Mouse (Mus musculus) frontal cortex, postnatal 36 days (tissue): ENCODE results near the gene Thtpa.

Source experiments
- DNase-seq, 2 experiments: peaks; one replicate each; pipeline ENCODE4 v3.0.0; 2022; ENCODE audit warnings: low spot score in 2 of 2

Thtpa gene

DNA sequence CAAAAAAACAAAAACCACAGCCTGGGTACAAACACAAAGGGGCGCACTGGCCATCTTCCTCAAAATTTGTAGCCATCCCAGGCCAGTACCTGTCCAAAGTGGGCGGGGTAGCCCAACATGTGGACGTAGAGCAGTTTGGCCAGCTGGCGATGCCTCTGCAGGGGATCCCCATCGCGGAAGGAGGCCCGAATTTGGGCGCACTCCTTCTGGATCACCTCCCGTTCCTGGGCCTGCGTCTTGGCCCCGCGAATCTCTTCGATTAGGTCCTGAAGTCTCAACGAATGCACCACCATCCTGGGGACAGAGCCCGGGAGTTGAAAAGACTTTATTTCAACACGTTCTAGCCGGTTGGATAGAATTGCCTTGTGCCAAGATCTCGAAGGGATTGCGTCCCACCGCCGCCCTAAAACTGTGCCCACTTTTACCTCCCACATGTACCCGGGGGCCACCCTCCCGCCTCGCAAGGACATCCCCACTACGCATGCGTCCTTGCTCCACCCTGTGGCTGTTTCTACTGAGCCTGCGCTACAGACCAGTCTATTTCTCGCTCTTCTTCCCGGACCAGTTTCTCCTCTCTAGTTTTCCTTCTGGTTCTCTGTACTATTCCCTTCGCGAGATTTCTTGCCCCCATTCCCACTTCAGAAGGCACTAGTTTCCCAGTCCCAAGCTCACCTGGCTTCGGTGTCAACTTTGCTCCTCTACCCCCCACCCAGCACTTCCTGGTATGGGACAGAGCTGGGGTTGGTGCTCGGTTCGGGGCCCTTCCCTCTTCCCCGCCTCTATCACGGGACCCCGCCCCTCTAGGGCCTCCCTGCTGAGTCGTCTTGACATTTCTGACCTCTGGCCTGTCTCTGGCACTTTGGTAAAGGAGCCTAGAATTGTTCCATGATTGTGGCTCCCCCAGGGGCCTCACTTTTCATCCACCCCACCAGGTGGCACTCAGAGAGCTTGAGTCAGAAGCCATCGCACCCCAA is 11.5 kb downstream of the Thtpa start, which contains the start of gene Ap1g2:
Gene Ap1g2 (minus strand): TSS at position 758 of the 974 bp plus-strand sequence.
- DNase-seq: peak; percentile 90 to 91

DNA sequence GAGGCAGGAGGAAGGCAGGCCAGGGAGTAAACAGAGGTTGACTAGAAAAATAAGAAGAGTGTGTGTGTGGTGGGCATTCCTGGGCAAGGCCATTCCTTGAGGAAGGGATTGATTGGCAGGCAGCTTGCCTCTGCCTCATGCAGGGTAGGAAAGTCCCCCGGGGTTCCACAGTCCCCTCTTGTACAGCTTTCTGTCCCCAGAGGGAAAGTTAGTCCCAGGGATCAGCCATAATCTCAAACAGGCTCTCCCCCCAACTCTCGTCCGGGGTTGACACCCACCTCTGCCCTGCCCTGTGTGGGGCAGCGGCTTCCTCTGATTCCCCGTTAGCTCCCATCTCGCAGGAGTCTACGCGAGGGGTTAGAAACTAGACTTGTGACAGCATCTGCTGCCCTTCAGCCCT is 12.4 kb downstream of the Thtpa start:
- no peak for DNase-seq

DNA sequence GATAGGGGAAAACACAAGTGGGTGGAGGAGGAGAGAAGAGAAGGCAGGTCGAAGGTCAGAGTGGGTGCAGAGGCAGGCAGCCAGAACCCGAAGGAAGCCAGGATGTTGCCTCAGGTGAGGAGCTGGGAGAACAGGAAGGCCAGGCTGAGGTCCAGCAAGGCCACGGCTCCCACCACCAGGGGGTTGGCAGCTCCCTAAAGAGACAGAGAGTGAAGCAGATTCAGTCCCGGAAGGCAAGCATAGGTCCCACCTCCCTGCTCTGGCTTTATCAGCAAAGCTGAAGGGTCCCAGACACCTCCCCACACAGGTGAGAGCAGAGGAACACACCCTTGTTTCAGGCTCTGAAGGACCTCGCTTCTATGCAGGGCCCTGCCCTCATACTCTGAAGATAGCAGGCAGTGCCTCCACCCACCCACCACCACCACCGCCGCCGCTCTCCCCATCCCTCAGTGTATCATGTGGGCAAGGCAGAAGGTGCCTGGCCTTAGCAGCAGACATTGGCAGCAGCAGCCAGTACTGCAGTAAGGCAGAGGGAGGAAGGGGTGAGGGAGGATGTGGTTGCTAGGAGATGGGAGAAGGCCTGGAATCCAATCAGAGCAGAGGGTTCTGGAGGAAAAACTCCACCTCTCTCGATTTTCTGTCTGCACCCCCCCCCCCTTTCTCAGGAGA is 13.8 kb downstream of the Thtpa start:
- peak; percentile 79 to 85 for DNase-seq

DNA sequence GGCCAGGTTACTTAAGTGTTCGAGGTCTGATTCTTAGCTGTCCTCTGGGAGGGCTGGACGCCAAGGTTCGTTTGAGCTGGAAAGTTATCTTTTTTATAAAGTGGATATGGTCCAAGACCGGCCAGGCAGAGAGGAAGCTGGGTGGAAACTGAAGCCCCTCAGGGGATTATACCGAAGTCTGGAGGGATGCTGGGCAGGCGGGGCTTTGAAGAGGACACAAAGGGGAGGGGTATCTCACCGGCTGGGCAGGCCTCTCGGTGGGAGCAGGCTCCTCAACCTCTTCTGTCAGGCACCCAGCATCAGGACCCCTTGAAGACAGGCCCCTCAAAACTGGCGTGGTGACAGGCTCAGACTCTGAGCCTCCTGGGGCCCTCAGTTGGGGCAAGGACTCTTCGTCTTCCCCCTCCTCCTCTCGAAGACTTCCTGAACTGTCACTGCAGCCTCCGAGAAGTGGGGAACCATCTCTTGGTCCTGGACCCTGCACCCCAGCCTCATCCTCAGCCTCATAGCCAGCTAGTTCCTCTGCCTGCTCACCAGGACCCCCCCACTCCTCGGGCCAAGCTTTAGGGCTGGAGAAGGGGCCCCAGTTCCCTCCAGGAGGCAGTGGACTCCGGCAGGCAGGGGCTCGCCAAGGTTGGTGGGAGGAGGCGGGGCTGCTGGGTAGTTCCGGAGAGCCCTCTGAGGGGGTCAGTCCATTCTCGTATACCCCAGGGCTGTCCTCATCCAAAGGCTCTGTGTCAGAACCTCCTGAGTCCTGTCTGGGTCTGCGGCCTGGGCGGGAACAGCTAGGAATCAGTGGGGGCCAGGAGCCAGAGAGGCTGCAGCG is 14.7 kb downstream of the Thtpa start:
- DNase-seq: no peak

DNA sequence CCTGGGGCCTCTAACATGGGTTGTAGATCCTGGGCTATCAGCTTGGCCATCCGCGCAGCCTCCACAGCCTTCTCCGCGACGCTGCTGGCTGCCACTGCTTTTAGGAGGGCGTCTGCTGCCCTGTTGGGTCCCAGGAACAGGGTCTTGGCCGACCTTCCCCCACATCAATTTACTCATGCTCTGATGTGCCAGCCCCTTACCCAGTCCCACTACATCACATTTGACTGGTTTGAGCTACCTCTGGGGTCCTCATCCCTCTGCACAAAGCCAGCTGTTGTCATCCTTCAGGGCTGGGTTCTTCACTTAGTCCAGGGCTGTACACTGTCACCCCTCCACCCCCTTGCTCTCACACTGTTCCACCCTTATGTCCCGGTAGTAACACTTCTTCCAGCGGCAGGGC is 15.5 kb downstream of the Thtpa start:
- DNase-seq: no peak

DNA sequence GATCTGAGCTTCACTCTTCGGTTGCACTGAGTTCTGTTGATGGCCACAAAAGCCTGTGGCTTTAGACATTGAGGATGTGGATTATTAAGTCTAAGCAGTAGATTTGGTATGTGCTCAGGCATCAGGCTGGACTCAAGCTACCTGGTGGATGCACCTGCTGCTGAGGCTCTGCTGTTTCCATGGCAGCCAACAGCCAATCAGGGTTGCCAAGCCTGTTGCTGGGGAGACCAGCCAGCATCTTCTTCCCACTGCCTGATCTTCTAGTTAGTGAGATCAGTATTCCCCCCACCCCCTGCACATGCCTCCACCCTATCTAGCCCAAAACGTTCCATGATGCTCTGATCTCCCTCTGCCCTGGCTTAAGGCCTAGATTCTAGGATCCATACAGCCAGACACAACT is 17.1 kb downstream of the Thtpa start:
- DNase-seq: peak in 1 of 2 experiments; percentile 71

DNA sequence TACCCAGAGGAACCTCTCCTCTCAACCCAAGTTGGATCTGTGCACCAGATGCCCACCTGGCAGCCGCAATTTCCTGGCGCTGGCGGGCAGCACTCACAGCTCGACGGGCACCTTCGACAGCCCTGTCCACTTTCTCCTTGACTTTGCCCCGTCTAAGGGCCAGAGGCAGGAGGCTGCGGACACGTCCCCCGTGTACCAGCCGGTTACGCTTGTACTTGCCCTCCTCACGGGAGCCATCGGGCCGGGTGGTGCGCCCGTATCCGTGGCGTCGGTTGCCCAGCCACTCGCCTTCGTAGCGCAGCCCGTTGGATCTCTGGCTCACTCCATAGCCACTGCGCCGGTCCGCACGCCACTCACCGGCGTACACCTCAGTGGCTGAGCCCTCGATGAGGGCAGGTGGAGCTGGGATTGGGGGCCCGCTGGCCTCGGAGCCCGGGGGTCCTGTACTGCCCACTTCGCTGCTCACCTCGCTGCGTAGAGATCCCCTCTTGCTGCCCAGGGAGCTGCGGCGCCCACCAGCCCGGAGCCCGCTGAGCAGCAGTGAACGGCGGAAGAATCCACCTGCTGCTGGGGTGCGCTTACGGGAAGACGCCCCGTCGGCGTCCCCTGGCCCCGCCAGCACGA is 18.9 kb downstream of the Thtpa start:
- DNase-seq: no peak

DNA sequence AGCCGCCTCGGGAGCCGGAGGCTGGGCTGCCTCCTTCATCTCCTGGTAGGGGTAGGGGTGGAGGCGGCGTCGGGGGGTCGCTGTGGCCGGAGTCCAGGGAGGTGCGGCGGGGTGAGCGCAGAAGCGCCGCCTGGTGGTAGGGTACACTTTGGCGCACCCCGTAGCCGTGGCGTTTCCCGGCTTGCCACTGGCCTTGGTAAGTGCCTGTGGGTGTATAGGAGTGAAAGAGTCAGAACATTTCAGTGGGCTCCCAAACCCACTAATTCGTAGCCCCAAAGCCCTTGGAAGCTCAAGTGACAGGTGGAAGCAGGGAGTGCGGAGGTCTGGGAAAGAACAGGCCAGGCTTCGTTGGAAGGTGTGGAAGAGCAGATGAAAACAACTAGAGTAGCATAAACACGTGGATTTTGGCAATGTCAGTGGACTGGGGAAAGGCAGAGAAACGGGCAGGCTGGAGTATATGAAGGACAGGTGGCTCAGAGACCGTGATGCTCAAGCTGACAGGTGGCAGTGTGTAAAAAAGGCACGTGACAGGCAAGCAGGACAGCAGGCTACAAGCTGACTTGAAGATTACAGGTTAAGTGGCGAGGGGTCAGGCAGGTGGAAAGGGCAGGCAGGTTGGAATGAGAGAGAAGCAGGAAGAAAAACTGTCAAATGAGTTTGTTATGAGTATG is 19.5 kb downstream of the Thtpa start:
- DNase-seq: peak; percentile 55 to 59

DNA sequence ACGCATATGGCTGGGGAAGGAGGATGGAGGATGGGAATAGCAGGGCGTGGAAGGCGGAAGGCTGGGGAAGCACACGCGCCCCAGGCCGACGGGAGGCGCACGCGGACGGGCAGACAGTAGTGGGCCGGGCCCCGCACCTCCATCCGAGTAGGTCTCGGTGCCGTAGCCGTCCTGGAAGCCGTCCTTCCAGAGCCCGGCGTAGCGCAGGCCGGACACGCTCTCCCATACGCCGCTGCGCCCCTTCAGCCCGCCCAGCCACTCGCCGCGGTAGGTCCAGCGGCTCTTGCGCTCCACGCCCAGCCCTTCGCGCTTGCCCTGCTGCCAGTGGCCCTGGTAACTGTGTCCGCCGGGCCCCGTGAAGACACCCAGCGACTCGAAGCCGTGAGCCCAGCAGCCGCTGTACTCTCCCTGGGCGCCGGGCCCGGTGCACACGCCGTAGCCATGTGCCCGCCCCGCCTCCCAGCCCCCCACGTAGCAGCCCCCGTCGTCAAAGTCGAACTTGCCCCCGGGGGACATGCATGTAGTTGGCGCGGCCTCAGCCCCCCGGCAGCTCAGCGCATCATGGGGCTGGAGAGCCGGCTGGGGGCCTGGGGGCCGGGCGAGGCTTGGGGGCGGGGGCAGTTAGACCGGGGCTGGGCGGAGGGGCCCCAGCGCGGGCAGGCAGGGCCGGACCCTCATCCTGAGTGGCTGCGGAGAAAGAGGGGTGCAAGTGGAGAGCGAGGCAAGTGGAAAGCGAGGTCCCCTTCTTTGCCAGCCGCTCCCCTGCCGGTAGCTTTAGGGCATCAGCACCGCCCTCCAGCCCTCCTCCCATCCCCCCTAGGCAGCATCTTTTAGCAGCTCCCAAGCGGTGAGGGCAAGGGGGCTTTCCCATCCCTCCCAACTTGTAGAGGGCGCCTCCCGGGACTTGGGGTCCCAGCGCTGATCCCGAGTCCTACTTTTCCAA is 20.4 kb downstream of the Thtpa start:
- peak; percentile 60 to 64 for DNase-seq

DNA sequence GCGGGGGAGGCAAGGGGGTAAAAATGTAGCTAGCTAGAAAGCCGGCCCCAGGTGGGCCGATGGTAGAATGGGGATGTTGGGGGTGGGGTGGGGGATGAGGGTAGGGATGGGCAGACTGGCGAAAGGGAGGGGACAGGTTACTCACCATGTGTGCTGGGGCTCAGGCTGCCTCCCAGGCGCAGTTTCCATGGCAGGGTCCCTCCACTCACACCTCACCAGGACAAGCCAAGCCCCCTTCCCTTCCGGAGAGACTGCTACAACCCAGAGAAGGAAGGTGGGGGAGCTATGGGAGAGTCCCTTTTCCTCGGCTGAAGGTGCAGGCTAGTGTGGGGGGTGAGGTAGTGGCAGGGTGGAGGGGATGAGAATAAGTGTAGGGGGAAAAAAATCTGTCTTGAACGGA is 21.3 kb downstream of the Thtpa start:
- DNase-seq: peak in 1 of 2 experiments; percentile 40

DNA sequence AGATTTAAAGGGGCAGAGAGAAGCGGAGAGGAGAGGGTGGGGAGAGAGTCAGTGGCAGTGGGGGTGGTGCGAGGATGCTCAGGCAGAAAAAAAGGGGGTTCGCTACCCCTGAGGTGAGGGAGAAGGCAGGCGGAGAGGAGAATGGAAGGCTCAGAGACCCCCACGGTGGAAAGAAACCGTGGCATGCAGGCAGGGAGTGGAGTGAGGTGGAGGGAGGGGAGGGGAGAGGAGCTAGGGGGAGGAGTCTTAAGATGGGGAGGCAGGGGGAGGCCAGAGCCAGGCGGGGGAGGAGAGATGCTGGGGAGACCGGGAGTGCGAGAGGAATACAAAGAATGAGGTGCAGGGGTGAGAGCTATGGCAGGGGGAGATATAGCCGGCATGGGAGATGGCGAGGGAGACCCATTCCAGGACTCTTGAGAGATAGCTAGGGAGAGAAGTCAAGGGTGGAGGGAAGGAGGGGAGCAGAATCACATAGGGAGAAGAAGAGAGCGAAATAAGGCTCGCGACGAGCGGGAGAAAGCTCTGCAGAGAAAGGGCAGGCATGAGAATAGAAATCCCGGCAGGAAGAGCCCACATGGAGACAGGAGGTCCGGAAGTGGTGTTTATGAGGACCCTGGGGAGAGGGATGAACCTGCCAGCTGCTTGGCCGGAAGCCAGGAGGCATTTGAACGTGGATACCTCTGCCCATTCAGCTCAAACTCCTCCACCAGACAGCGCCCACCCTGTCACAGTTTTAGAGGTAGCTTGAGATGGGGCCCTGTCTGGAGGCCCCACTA is 22.0 kb downstream of the Thtpa start, which contains the start of gene Jph4:
Gene Jph4 (minus strand): TSS at position 511 of the 776 bp plus-strand sequence.
- DNase-seq: peak; percentile 77

DNA sequence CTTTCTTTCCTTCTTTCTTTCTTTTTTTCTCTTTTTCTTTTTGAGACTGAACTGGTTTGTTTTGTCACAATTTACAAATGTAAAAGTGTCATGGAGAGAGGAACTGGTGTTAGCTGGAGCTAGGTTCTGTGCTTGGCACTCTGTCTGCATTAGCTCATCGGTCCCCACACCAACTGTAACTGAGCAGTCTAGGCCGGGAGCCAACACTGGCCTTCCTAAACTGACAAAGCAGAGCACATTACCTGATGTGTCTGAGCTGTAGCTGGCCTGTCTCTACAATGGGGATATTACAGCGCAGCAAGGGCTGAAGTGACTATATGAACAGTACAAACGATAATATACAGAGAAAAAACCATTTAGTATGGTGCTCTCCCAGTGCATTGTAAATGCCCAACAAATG is 24.3 kb downstream of the Thtpa start:
- DNase-seq: no peak

DNA sequence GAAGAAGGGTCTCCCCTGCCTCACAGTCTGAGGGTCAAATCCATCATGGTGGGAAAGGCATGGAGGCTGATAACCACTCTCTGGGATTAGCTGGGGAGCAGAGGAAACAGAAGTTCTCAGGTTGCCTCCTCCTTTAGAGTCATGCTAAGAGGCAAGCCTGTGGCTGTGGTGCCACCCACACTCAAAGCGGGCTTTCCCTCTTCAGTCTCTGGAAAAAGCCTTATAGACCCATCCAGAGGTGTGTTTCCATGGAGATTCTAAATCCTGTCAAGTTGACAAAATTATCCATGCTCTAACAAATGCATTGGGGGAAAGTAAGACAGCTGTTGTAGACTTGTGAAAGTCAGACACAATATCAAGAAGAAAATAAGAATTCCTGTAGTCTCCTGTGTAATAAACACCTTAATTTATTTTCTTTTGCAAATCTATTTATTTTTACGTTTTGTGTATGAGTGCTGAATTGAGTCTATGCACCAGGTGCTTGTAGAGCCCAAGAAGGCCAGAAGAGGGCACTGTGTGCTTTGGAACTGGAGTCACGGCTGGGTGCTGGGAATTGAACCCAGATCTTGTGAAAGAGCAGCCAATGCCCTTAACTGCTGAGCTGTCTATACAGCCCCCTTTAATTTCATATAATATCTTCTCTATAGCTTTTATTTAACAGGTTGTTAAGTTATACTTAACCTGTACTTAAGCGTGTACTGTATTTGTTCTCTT is 25.0 kb downstream of the Thtpa start:
- peak in 1 of 2 experiments; percentile 47 for DNase-seq

DNA sequence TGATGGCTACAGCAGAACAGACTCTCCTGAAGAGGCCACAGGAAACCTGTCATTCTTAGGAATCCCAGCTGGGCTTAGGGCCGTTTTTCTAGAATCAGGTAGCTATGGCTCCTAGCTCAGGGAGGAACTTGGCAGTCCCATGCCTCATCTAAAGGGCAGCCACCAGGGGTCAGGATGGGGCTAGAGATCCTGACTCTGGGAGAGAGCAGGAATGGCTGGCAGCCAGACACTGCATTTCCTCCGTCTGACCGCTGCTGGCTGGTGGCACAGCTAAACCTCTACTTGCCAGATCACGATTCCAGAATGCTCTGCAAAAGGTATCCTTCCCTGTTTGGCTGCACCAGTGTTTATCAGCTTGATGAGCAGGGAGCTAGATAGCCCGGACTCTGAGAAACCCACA is 27.4 kb downstream of the Thtpa start:
- peak; percentile 54 to 57 for DNase-seq

DNA sequence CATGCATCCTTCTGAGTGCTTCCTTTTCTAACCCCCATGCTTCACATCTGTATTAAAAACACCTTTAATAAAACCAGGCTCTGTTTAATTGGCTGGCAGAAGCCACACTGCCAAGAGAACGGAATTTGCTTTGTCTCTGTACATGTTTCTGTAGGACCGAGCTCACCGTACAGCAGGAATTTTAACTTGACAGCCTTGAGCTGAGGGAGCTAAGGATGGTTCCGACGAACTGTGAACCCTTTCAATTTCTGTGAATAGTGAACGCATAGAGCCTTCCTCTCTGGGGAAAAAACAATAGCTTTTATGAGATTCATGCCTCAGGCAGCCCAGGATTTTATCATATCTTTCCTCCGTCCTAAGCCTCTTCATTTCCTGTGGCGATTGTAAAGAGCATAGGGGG is 27.8 kb downstream of the Thtpa start:
- DNase-seq: no peak

DNA sequence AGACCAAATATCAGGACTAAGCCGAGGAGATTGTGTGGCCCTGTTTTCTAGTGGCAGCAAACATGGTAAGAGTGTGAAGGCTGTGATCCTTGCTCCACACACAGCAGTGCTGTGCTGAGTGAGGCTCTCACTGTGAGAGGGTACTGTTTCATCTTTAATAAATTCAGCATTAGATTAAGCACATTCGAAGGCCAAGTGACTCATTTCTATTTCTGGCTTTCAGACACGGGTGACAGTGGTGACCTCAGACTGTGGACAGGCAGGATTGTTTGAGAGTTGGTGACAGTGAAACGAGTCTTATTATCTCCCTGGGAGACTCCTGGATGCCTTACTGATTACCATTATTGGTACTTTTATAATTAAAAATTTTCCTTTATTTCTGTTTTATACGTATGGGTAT is 31.1 kb downstream of the Thtpa start:
- no peak for DNase-seq

DNA sequence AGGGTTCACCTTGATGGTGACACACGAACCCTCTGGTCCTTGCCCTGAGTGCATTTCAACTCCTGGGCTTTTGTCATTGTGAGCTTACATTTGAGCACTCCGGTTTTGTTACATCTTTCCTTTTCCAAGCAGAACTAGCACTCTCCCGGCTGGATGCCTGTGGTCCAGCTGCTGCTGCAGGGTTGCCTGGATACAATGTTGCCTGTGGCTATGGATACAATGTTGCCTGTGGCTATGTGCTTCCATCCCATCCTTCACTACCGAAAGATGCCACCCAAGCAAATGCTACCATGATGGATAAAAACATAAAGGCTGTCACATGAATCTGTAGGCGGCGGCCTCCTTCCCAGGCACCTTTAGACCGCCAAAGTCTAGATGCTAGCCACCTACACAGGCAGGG is 31.9 kb downstream of the Thtpa start:
- DNase-seq: peak in 1 of 2 experiments; percentile 57

DNA sequence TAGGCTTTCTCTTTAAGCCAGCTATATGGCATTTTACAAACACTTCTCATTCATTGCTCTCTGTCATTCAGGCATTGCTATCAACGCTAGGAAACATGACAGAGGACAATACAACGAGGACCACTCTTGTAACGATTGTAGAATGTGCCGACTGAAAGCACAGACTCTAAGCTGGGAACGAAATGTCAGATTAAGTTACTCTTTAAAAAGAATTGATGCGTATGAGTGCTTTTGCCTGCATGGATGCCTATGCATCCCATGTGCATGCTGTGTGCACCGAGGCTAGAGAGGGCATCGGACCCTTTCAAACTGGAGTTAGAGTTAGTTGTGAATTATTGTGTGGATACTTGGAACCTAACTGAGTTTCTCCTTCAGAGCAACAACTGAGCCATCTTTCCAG is 41.1 kb downstream of the Thtpa start:
- no peak for DNase-seq
